Mouse (Mus musculus) embryo, embryonic 10.5 days (tissue): ENCODE data around the gene Traf3ip2.

ENCODE experiments used
- DNase-seq: peaks from one replicate; pipeline ENCODE4 v3.0.0-alpha.2; 2015; ENCODE audit warnings: low spot score

Traf3ip2 gene

DNA sequence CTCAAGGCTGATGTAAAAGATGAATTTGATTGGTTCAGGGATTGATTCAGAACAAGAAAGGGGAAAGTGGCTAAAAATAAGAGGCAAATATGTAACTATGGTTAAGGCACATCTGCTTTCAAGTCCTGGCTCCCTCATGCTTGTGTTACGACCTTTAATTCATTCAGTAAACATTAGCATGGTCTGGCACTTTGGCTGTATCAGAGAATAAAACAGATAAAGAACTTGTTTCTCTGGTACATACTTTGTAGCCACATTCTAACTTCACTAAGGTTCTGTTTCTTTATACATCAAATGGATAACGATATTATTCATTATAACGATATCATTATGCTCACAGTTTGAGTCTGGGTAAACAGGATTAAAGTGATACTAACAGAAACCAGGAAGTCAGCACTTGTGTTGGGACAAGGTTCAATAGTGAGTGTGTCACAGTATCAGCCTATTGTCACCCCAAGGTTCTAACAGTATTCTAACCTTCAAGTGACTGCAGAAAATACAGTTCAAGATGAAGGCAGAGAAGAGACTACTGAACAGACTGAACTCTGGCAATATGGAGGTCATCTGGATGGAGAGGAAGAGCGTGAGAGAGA is 65.6 kb downstream of the Traf3ip2 start:
- DNase-seq = no peak

DNA sequence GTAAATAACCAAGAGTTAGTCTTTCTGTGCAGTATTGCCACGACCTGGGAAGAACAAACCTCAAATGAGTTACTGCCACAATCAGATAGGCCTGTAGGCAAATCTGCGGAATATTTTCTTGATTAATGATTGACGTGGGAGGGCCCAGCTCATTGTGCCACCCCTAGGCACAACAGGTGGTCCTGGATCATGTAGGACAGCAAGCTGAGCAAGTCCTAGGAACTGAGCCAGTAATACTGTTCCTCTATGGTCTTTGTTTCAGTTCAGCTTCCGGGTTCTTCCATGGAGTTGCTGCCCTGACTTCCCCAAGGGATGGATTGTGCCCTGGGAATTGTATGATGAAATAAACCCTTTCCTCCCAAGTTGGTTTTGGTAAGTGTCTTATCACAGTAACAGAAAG is 68.3 kb downstream of the Traf3ip2 start:
- DNase-seq = no peak

DNA sequence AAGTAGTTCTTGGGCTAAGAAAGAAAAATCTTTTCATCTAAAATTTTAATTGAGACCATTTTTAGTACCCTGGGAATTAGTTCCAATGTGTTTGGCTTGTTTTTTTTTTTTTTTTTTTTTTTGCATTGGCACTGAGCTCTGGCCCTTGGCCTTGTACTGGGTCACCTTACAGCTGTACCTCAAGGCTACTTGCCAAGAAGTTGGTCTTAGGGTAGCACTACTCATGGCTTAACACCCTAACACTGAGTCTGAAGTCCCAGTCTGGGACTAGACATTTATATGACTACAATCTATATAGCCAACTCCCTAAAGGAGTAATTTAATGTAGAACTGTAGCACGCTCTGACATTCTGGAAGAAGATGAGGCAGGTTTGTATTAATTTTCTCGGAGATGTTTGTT is 69.8 kb downstream of the Traf3ip2 start:
- DNase-seq = no peak

DNA sequence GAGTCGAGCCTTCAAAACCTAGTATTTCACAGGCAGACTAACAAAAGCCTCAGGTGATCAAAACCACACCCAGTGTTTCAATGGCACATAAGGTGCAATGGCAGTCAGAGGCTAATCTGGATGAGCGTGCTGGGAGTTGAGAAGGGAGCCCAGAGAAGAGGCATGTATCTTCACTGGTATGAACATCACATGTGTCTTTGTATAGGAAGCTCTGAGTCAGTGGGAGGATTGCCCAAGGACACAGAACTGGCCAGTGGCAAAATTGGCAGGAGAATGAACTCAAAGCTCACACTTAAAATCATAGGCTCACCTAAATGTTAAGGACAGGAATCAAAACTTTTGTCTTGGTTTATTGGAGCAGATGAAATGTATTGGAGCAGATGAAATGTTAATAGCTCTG is 70.7 kb downstream of the Traf3ip2 start:
- no peak for DNase-seq

DNA sequence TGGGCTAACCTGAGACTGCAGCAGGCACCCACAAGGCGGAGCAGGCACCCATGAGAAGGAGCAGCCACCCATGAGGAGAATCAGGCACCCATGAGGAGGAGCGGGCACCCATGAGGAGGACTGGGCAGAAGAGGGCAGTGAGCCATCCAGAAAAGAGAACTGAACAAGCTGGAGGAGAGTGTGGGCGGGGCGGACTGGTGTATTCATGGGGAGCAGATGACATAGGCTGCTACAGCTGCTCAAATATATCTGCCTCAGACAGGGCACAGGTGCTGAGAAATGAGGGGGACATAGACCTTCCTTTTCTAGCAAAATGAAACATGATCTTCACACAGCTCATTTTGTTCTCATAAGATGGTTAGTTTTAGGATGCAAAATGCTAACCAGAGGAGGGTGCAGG is 74.1 kb downstream of the Traf3ip2 start:
- DNase-seq = no peak

DNA sequence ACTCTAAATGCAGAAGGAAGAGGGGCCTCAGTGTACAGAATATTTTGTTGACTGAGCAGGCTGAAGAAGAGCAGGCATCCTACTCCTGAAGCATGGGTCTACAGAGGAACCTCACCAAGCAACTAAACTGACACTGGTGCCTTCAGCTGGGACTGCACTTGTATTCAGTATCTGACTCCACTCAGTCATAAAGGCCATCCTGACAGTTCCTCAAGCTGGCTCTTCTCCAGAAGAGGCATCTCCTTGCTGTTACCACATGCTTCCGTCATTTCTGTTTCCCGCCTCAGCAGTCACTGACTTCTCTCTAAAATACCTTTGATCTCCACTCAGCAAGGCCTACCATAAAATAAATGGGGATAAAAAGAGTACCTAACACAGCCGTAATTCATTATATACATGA is 75.1 kb downstream of the Traf3ip2 start:
- no peak for DNase-seq

DNA sequence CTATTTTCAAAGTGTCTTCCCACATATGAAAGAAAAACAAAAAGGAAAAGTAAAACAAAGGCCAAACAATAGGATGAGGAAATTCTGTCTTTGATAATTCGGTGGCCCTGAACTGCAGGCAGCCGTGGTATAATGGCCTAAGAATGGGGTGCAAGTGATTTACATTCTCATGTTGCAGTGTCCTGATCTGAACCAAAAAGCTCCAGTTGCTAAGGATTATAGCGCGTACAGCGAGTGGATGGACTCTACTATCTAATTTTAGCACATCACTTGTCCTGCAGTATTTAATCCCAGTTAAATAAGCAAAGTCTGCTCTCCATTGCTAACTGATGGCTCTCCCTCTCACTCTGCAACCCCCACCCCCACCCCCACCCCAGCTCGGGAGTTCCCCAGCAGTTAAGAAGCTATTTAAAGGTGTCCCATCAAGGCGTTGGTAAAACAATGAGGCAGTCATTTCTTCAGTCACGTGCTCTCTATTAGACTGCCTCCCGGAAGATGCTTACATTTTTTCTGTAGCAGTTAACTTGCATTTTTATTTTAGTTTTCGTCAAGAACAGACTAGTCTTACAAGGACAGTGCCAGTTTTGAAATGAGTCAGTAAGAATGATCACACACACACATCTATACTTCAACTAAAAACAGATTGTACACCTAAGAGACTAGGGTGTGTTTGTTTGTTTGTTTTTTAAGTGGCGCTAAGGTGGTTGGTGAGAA is 78.8 kb downstream of the Traf3ip2 start:
- no peak for DNase-seq

DNA sequence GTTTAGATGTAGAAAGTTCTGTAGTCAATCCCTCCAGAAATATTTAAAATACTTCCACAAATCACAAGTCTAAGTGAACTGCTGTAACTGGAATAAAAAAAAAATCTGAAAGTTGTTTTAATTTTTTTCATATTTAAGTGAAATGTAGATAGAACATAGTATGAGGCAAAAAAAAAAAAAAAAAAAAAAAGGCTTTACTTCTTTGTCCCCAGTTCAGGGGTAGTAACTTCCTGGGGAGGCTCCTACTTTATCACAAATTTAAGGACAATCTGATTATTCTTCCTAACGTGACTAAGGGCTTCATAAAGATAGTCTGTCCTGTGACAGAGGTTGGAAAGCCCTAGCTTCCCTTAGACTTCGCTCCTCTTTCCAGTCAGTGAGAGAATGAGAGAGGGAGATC is 79.4 kb downstream of the Traf3ip2 start:
- no peak for DNase-seq
